Mouse (Mus musculus) neutrophil, adult 65 days (primary cell): ENCODE data around the gene Axin2. TPM values are rescaled to one million over a fixed set of nuclear protein-coding genes. Genes with fewer than 3 reads are reported as not detected.

ENCODE experiments used
- total RNA-seq: library from RNA; stranded (reverse); gene quantifications from 2 replicates; pipeline ENCODE4 v1.2.4, GENCODE M21; 2023

The Axin2 gene
- 0.75 and 1.4 TPM in 2 replicates for total RNA-seq

GRCm38 (mm10) chr11:108920158-108920635, at the start of gene Axin2:
Gene Axin2 (plus strand): TSS chr11:108920349.

Other genes starting within 250 kb of the Axin2 start
- gene E030025P04Rik, start 224.0 kb downstream of the Axin2 start, total RNA-seq: not detected in 2 replicates